Mouse (Mus musculus) embryonic fibroblast, embryonic 13.5 days (primary cell): ENCODE measurements at regions not wholly inside any gene's neighbourhood (a gene's known extent, or its start where the extent isn't known, plus 50 kb on each side); places are given as distances from the start of the nearest gene placed in this dataset.

ENCODE experiments used
- H3K27ac ChIP-seq: 2 replicates; pipeline ENCODE4 v1.5.1; 2012; ENCODE audit warnings: low read length, control low read depth, inconsistent platforms; ENCODE audit not compliant: insufficient read depth
- H3K4me1 ChIP-seq: 2 replicates; pipeline ENCODE4 v1.6.1; 2011; ENCODE audit warnings: low read length; ENCODE audit not compliant: control insufficient read depth, insufficient read depth
- H3K4me3 ChIP-seq: 2 replicates; pipeline ENCODE4 v1.5.1; 2011; ENCODE audit warnings: mild to moderate bottlenecking, control low read depth, low read length; ENCODE audit not compliant: insufficient read depth
- CTCF ChIP-seq: IDR thresholded peaks from 2 replicates; pipeline ENCODE4 v1.5.1; 2011; ENCODE audit warnings: mild to moderate bottlenecking, control low read depth, low read length, moderate library complexity, borderline replicate concordance; ENCODE audit not compliant: insufficient read depth
- POLR2A ChIP-seq: IDR thresholded peaks from 2 replicates; pipeline ENCODE4 v1.6.1; 2011; ENCODE audit warnings: low read depth, mild to moderate bottlenecking, control low read depth, low read length, moderate library complexity

- TF ChIP-seq CTCF (no peak), POLR2A (no peak)
- H3K27ac ChIP-seq, result no peak overlapping the region
- no peaks in the 10 kb centered on the region for H3K4me1 ChIP-seq
- no peak overlapping the region for H3K4me3 ChIP-seq
Measured at GRCm38 (mm10) chr2:64367188-64367587, 269.4 kb upstream of the Fign start.

GRCm38 (mm10) chr2:64366528-64366927 lies 268.7 kb upstream of the Fign start:
- Histone ChIP-seq H3K4me3 (no peak overlapping the region), H3K4me1 (no peaks in the 10 kb centered on the region), H3K27ac (no peak overlapping the region)
- TF ChIP-seq POLR2A, result no peak

- Histone ChIP-seq H3K27ac (no peak overlapping the region), H3K4me3 (no peak overlapping the region), H3K4me1 (no peaks in the 10 kb centered on the region)
- TF ChIP-seq CTCF, result no peak
- TF ChIP-seq POLR2A, result no peak
Measured at GRCm38 (mm10) chr2:64356286-64356685, 258.4 kb upstream of the Fign start.

DNA sequence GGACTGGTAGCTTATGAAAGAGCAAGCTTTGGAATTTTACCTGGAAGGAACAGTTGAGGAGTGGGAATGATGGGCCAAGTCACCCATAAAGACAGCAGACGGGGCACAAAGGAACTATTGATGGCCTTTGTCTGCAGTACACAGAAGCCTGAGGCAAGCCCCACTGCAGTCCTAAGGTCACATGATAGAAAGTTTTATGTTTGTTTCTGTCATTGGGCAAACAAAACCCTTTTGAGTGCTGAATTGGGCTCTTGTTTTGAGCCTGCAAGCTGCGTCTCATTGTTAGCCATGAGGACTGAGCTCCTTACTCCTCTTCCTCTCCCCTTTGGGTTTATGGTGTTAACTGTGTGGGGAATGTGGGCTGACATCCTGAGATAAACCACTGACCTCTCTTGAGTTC lies 227.7 kb upstream of the Fign start:
- Histone ChIP-seq H3K4me3 (no peak overlapping the region), H3K4me1 (no peaks in the 10 kb centered on the region), H3K27ac (no peak overlapping the region)
- TF ChIP-seq CTCF, result no peak
